Mouse (Mus musculus) kidney, postnatal 0 days (tissue): ENCODE measurements around the gene Sgcd. TPM values are rescaled to one million over a fixed set of nuclear protein-coding genes. Genes with fewer than 3 reads are reported as not detected.

Experiments used
- ATAC-seq: fragments of 200-750 bp; cut with Nextera tagmentation; replicated peaks from 2 replicates; pipeline ENCODE4 v1.8.0; 2017; ENCODE audit warnings: low read depth, moderate number of reproducible peaks, moderate TSS enrichment, moderate library complexity; ENCODE audit not compliant: low FRiP score
- DNase-seq: peaks from one replicate; pipeline ENCODE4 v3.0.0-alpha.2; 2016; ENCODE audit warnings: low spot score
- H3K27ac ChIP-seq: fragments of 300-500 bp; sonication (generic); 2 replicates; pipeline ENCODE4 v1.5.1; 2014; ENCODE audit warnings: mild to moderate bottlenecking
- H3K27me3 ChIP-seq: fragments of 300-500 bp; sonication (generic); 2 replicates; pipeline ENCODE4 v1.6.1; 2014; ENCODE audit warnings: low read length, mixed read lengths; ENCODE audit not compliant: insufficient read depth
- H3K36me3 ChIP-seq: fragments of 300-500 bp; sonication (generic); 2 replicates; pipeline ENCODE4 v1.6.1; 2014; ENCODE audit warnings: low read length, mixed read lengths; ENCODE audit not compliant: insufficient read depth
- H3K4me1 ChIP-seq: fragments of 300-500 bp; sonication (generic); replicated peaks from 2 replicates; pipeline ENCODE4 v1.6.1; 2014; ENCODE audit warnings: antibody characterized with exemption, low read length, mixed read lengths; ENCODE audit not compliant: insufficient read depth
- H3K4me2 ChIP-seq: fragments of 300-500 bp; sonication (generic); 2 replicates; pipeline ENCODE4 v1.6.1; 2014; ENCODE audit warnings: mild to moderate bottlenecking, low read length, moderate library complexity, mixed read lengths
- H3K4me3 ChIP-seq: fragments of 300-500 bp; sonication (generic); replicated peaks from 2 replicates; pipeline ENCODE4 v1.5.1; 2014; ENCODE audit warnings: low read depth, low read length
- H3K9ac ChIP-seq: fragments of 300-500 bp; sonication (generic); 2 replicates; pipeline ENCODE4 v1.6.1; 2014; ENCODE audit warnings: low read depth, low read length
- H3K9me3 ChIP-seq: fragments of 300-500 bp; sonication (generic); replicated peaks from 2 replicates; pipeline ENCODE4 v1.6.1; 2016; ENCODE audit warnings: low read length, inconsistent platforms, mixed read lengths
- CTCF ChIP-seq: IDR thresholded peaks from 2 replicates; pipeline ENCODE4 v1.5.1; 2016; ENCODE audit warnings: antibody characterized with exemption, low read depth, mild to moderate bottlenecking, moderate library complexity
- WGBS: fragments of 180-500 bp; shearing (Covaris S2); extraction: QIAGEN DNeasy Blood & Tissue Kit; methylation state at CpG from one replicate; pipeline ENCODE4 v1.1.7; 2014; 5-methylcytosine and 5-hydroxymethylcytosine counted together
- polyA plus RNA-seq: library from polyadenylated mRNA; unstranded; fragments of >200 nt; fragmentation: Nextera tagmentation; extraction: Ambion mirVana; gene quantifications from 2 replicates; pipeline ENCODE4 v1.2.1, GENCODE M21; 2015

Sgcd gene
- polyA plus RNA-seq, 1 experiment from 2014 or later: 1.3 TPM

GRCm38 (mm10) chr11:47294741-47295140 is 694.0 kb downstream of the Sgcd start:
- DNase-seq (no peak), ATAC-seq (no peak)
- 69% methylated on average over 1 of the region's 1 CpGs for WGBS
- Histone ChIP-seq H3K36me3 (no peaks in the 10 kb centered on the region), H3K4me2 (no peak overlapping the region), H3K4me3 (no peak overlapping the region), H3K9ac (no peak overlapping the region), H3K9me3 (no peaks in the 10 kb centered on the region), H3K27ac (no peak overlapping the region), H3K4me1 (no peaks in the 10 kb centered on the region), H3K27me3 (no peaks in the 10 kb centered on the region)
- no peak for TF ChIP-seq CTCF

GRCm38 (mm10) chr11:47276586-47276985 is 712.2 kb downstream of the Sgcd start:
- Histone ChIP-seq H3K9me3 (no peaks in the 10 kb centered on the region), H3K9ac (no peak overlapping the region), H3K36me3 (no peaks in the 10 kb centered on the region), H3K4me2 (no peak overlapping the region), H3K4me3 (no peak overlapping the region), H3K27ac (no peak overlapping the region), H3K4me1 (no peaks in the 10 kb centered on the region), H3K27me3 (no peaks in the 10 kb centered on the region)
- ATAC-seq: no peak
- 0 out of 2 replicates have a peak, but pooled peaks have one; percentile 3 for TF ChIP-seq CTCF
- no peak for DNase-seq
- 56% methylated on average over 4 of the region's 4 CpGs for WGBS

- Histone ChIP-seq H3K27ac (no peak overlapping the region), H3K27me3 (no peaks in the 10 kb centered on the region), H3K9me3 (no peaks in the 10 kb centered on the region), H3K4me2 (no peak overlapping the region), H3K36me3 (no peaks in the 10 kb centered on the region), H3K4me3 (no peak overlapping the region), H3K4me1 (no peaks in the 10 kb centered on the region), H3K9ac (no peak overlapping the region)
- ATAC-seq: no peak
- WGBS: 71% methylated on average over 4 of the region's 4 CpGs
- DNase-seq: no peak
- no peak for TF ChIP-seq CTCF
Observed at GRCm38 (mm10) chr11:47268556-47268955, 720.2 kb downstream of the Sgcd start.

- no peaks in the 10 kb centered on the region for H3K9me3 ChIP-seq
- 75% methylated on average over 9 of the region's 9 CpGs for WGBS
Observed at GRCm38 (mm10) chr11:47264267-47264984, 724.3 kb downstream of the Sgcd start.

DNA sequence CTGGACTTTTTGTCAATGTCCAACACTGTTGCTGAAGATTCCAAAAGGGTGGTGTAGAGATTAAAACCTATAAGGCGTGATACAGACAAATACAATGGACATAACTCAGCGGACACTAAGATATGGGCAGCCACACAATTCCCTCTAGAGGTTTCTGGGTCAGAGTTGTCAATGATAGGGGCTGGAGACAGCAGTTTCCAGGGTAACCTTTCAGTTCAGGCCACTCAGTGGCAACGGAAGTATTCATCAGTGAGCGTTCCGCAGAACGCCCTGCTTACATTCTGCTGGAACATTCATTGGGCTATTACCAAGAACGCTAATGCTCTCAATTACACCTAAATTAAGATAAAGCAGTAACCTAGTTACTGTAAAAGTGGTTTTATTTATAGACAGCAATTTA is 738.5 kb downstream of the Sgcd start:
- 62% methylated on average over 7 of the region's 7 CpGs for WGBS

More at GRCm38 (mm10) chr11:47264267-47264984, 724.3 kb downstream of the Sgcd start:
- DNase-seq (no peak), ATAC-seq (no peak)
- no peak overlapping the region for H3K9ac ChIP-seq
- TF ChIP-seq CTCF: no peak
- H3K4me2 ChIP-seq: no peak overlapping the region
- no peaks in the 10 kb centered on the region for H3K4me1 ChIP-seq
- H3K4me3 ChIP-seq: no peak overlapping the region
- no peaks in the 10 kb centered on the region for H3K27me3 ChIP-seq
- H3K36me3 ChIP-seq: no peaks in the 10 kb centered on the region
- no peak overlapping the region for H3K27ac ChIP-seq

GRCm38 (mm10) chr11:47248345-47248893 is 740.4 kb downstream of the Sgcd start:
- Histone ChIP-seq H3K27me3 (no peaks in the 10 kb centered on the region), H3K4me2 (no peak overlapping the region), H3K27ac (no peak overlapping the region), H3K4me1 (no peaks in the 10 kb centered on the region), H3K4me3 (no peak overlapping the region), H3K36me3 (no peaks in the 10 kb centered on the region), H3K9ac (no peak overlapping the region), H3K9me3 (no peaks in the 10 kb centered on the region)
- TF ChIP-seq CTCF: no peak
- no peak for DNase-seq
- ATAC-seq: no peak
- WGBS: 85% methylated on average over 4 of the region's 4 CpGs

More for the DNA sequence above, 738.5 kb downstream of the Sgcd start:
- H3K27ac ChIP-seq: no peak overlapping the region
- H3K27me3 ChIP-seq: no peaks in the 10 kb centered on the region
- no peak overlapping the region for H3K9ac ChIP-seq
- no peak for TF ChIP-seq CTCF
- H3K9me3 ChIP-seq: no peaks in the 10 kb centered on the region
- no peak for DNase-seq
- no peak overlapping the region for H3K4me3 ChIP-seq
- no peaks in the 10 kb centered on the region for H3K36me3 ChIP-seq
- no peak overlapping the region for H3K4me2 ChIP-seq
- no peaks in the 10 kb centered on the region for H3K4me1 ChIP-seq
- no peak for ATAC-seq
